Mouse (Mus musculus) adrenal gland, adult (tissue): ENCODE measurements at regions not wholly inside any gene's neighbourhood (a gene's known extent, or its start where the extent isn't known, plus 50 kb on each side); places are given as distances from the start of the nearest gene placed in this dataset.
A peak's percentile ranks its signal among the peaks of the same experiment; 100 is the strongest.
"Not testable (repeated sequence)": the region's sequence is repeated elsewhere in the genome, so short reads cannot be mapped to it uniquely, and the experiment has no call there.

ENCODE experiments used
- DNase-seq, 2 experiments: peaks; one replicate each; pipeline ENCODE4 v3.0.0; 2022 to 2023; ENCODE audit warnings: low spot score in 1 of 2; ENCODE audit not compliant: inconsistent age in 2 of 2

- no peak for DNase-seq
Measured at GRCm38 (mm10) chr3:8310379-8311128, 1299.3 kb downstream of the Zfp704 start.

DNA sequence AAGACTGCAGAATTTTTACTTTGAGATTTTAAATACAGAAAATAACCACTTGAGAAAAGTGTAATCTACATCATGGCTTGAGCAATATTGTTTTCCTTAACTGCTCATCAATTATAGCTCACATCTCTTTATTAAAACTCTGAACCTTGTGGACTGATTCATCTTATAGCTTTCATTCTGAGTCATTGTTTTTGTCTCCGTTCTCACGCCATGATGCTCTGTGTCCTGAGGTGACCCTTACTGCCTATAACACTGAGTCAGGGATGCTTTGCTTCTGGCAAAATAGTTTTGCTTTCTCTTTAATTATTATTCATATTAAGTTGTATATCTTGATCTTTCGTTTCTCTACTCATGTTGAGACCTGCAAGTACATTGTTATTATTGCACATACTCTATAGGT lies 1302.6 kb downstream of the Zfp704 start:
- DNase-seq: no peak

DNA sequence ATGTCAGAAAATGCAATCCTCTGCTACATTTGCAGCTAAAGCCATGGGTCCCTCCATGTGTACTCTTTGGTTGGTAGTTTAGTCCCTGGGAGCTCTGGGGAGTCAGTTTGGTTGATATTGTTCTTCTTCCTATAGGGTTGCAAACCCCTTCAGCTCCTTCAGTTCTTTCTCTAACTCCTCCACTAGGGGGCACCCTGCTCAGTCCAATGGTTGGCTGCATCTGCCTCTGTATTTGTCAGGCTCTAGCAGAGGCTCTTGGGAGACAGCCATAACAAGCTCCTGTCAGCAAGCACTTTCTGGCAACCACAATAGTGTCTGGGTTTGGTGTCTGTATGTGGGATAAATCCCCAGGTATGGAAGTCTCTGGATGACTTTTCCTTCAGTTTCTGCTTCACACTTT lies 1305.1 kb downstream of the Zfp704 start:
- DNase-seq: peak in 1 of 2 experiments; percentile 32

DNA sequence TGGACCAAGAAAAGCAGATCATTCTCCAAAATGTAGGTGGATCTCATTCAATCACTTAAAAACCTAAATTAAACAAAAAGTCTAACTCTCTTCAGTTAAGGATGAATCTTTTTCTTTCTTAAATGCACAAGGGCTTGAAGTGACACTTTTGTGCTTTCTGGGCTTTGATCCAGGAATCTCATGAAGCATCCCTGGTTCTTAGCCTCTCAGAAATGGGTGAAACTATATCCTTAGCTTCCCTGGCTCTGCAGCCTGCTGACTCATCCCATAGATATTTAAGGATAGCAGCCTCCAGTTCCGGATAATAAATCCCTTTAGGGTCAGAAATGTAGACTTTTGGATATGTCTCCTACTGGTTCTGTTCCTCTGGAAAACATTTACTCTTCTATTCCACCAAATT lies 1316.8 kb downstream of the Zfp704 start:
- no peak for DNase-seq

- no peak for DNase-seq
Measured at GRCm38 (mm10) chr3:8289558-8289957, 1320.3 kb downstream of the Zfp704 start.

- DNase-seq: no peak
Measured at GRCm38 (mm10) chr3:8288437-8288836, 1321.4 kb downstream of the Zfp704 start.

GRCm38 (mm10) chr3:8284655-8285428 lies 1325.0 kb downstream of the Zfp704 start:
- no peak for DNase-seq

- no peak for DNase-seq
Measured at GRCm38 (mm10) chr3:8282411-8282810, 1327.5 kb downstream of the Zfp704 start.

GRCm38 (mm10) chr3:8276661-8277060 lies 1333.2 kb downstream of the Zfp704 start:
- DNase-seq: no peak

- no peak for DNase-seq
Measured at GRCm38 (mm10) chr3:8270935-8271298, 1339.0 kb downstream of the Zfp704 start.

- DNase-seq: no peak
Measured at GRCm38 (mm10) chr3:8270009-8270934, 1339.6 kb downstream of the Zfp704 start.

DNA sequence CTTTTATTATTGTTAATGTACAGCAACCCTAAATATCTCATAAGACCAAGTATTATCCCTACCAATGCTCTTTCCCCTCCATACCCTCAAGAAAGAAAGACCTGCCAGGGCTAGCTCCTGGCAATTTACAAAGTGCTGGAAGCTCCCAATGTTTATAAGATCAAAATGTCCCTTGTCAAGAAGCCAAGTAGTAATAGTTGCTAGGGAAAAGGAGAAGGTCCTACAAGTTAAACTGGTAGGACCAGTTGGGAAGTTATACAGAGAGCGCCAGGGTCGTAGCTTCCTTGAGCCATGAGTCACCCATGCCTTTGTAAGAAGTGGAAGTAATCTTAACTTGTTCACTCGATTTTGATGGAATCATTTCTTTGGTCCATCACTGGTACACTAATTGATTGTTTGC lies 1344.1 kb downstream of the Zfp704 start:
- no peak for DNase-seq

- DNase-seq: no peak
Measured at GRCm38 (mm10) chr3:8264366-8265033, 1345.4 kb downstream of the Zfp704 start.

- no peak for DNase-seq
Measured at GRCm38 (mm10) chr3:8257293-8257692, 1352.6 kb downstream of the Zfp704 start.

DNA sequence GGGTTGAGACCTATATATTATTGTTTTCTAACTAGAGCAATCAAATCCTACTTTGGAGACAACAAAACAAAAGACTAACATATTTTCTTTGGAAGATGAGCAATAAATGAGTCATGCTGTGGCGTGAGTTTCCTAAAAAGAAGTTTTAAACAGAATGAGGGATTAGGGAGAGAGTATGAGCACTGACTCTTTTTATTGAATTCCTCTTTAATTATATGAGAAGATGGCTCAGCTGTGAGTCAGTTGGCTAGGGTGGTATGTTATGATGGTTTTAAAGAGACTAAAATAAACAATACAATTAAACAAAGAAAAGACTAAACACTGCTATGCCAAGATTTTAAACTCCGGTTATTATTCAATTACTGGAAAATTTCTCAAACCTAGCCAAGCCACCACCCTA lies 1357.6 kb downstream of the Zfp704 start:
- no peak for DNase-seq

- no peak for DNase-seq
Measured at GRCm38 (mm10) chr3:8248911-8249310, 1361.0 kb downstream of the Zfp704 start.

DNA sequence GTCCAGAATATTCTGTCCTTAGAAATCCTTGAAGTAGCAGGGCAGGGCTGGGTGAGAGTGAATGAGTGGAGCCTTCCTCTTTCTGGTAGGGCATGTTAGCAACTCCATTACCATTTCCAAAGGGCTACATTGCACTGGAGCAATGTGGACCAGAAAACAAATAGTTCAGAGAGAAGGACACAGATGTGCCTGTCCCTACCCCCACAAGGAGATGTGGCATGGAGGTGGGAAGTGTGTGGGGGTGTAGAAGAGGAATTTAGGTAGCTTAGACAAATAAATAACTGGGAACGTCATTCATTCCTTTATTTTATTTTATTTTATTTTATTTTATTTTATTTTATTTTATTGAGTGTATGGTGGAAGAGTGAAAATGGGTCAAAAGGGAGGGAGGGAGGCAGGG lies 1364.1 kb downstream of the Zfp704 start:
- DNase-seq: peak; percentile 35 to 74

GRCm38 (mm10) chr3:8245195-8245789 lies 1364.6 kb downstream of the Zfp704 start:
- peak; percentile 9 to 60 for DNase-seq

- DNase-seq: not testable (repeated sequence)
Measured at GRCm38 (mm10) chr3:8244526-8245194, 1365.2 kb downstream of the Zfp704 start.
